Mouse (Mus musculus) midbrain, embryonic 10.5 days (tissue): ENCODE results near the gene Rcn3. TPM values are rescaled to one million over a fixed set of nuclear protein-coding genes. Genes with fewer than 3 reads are reported as not detected.
"Not testable (repeated sequence)": the region's sequence is repeated elsewhere in the genome, so short reads cannot be mapped to it uniquely, and the experiment has no call there.

Experiments used
- DNase-seq: peaks from one replicate; pipeline ENCODE4 v3.0.0-alpha.2; 2017; ENCODE audit warnings: low spot score
- H3K27ac ChIP-seq: fragments of 300-500 bp; sonication (generic); replicated peaks from 2 replicates; pipeline ENCODE4 v1.5.1; 2016; ENCODE audit warnings: mild to moderate bottlenecking
- H3K27me3 ChIP-seq: fragments of 300-500 bp; sonication (generic); 2 replicates; pipeline ENCODE4 v1.6.1; 2016; ENCODE audit warnings: low read depth, mild to moderate bottlenecking; ENCODE audit not compliant: poor library complexity, severe bottlenecking
- H3K36me3 ChIP-seq: fragments of 300-500 bp; sonication (generic); 2 replicates; pipeline ENCODE4 v1.6.1; 2016; ENCODE audit warnings: mild to moderate bottlenecking, moderate library complexity
- H3K4me1 ChIP-seq: fragments of 300-500 bp; sonication (generic); 2 replicates; pipeline ENCODE4 v1.6.1; 2016
- H3K4me3 ChIP-seq: fragments of 300-500 bp; sonication (generic); 2 replicates; pipeline ENCODE4 v1.5.1; 2016; ENCODE audit warnings: mild to moderate bottlenecking, moderate library complexity
- H3K9me3 ChIP-seq: fragments of 300-500 bp; sonication (generic); replicated peaks from 2 replicates; pipeline ENCODE4 v1.6.1; 2016; ENCODE audit warnings: mild to moderate bottlenecking
- WGBS: fragments of 180-500 bp; shearing (Covaris S2); methylation state at CpG from one replicate; pipeline ENCODE4 v1.1.7; 2016; 5-methylcytosine and 5-hydroxymethylcytosine counted together
- polyA plus RNA-seq: library from polyadenylated mRNA; unstranded; fragments of >200 nt; fragmentation: Nextera tagmentation; extraction: Ambion mirVana; gene quantifications from 2 replicates; pipeline ENCODE4 v1.2.1, GENCODE M21; 2016

The Rcn3 gene
- polyA plus RNA-seq, 1 experiment from 2014 or later, result 122 TPM

DNA sequence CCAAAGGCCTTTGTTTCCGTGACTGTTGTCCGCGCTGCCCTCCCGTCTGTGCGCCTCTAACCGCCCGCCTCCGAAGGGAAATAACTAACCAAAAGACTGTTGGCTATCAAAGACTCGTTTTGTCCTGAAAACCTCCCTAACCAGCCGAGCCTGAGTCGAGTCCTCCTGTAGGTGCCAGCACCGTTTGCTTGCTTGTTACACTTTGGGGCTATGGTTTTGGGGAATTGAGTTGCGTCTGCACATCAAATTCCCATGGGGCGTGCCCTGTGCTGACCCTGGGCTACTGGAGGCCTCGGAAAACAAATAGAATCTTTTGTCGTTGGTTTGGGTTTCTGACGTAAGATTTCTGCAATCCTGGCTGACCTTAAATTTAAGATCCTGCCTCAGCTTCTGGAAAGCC is 37.3 kb upstream of the Rcn3 start:
- H3K27me3 ChIP-seq, result peaks cover under 1% of the 10 kb centered on the region; the same call in 1 of the 2 replicates
- under 1% methylated on average over 17 of the region's 17 CpGs for WGBS
- no peaks in the 10 kb centered on the region for H3K9me3 ChIP-seq
- H3K36me3 ChIP-seq, result peaks cover 35% of the 10 kb centered on the region
- peak overlapping the region; percentile 100 for H3K27ac ChIP-seq
- H3K4me3 ChIP-seq, result peak overlapping the region; percentile 95
- no peak for DNase-seq
- peaks cover 53% of the 10 kb centered on the region for H3K4me1 ChIP-seq

DNA sequence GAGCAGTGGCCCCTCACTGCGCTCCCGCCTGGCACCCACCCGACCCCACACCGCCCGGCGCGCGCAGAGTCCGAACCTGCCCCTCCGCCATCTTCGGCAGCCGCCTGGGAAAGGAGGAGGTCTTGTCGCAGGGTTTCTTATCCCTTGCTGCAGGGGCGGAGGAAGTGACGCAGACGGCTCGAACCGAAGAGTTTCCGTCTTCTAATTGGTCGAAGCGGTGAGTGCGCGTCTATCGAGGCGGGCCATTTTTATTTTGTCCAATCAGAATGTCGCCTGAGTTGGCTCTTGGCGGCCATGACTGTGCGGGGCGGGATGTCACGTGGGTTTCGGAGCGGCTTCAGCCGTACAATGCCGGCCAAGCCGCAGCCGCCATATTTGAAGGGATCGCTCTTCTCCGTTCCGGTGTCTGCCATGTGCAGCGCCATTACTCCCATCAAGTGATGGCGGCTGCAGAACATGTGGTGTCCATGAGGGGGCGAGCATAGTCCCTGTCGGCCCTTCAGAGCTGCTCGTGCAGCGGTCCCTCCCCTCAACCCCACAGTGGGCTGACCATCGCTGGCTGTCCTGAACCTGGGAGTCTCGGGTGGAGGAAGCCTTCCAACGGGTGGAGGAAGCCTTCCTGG is 36.7 kb upstream of the Rcn3 start, which contains the start of gene Rpl13a:
TSS of gene Rpl13a (minus strand) at position 138 of the 623 bp plus-strand sequence.
- under 1% methylated on average over 48 of the region's 48 CpGs for WGBS
- Histone ChIP-seq H3K27me3 (no peaks in the 10 kb centered on the region), H3K4me3 (peak within 1 kb of the TSS; percentile 95), H3K27ac (peak within 1 kb of the TSS; percentile 100), H3K9me3 (no peaks in the 10 kb centered on the region), H3K4me1 (peaks cover 49% of the 10 kb centered on the region), H3K36me3 (peaks cover 35% of the 10 kb centered on the region)
- peak; percentile 99 for DNase-seq

DNA sequence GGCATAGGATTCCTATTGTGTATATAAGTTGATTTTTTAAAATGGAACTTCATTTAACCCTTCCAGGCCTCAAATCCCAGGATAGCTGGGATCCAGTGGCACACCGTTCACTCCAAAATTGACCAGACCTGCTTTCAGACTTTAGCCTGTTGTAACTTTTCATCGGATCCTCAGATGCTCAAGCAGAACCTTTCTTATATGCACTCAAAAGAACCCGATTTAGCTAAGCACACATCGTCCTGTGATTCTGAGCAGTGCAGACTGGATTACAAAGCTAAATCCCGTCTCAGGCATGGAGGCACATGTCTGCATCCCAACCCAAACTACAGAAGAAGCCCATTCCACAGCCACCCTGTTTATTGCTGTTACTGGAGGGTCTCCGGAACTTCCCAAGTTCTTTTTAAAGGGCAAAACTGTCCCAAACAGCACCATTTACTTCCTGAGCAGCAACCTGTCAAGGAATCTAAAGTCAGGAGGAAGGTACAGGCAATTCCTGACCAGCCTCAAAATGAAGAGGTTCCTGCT is 35.7 kb upstream of the Rcn3 start:
- Histone ChIP-seq H3K36me3 (peaks cover 43% of the 10 kb centered on the region), H3K27me3 (no peaks in the 10 kb centered on the region), H3K9me3 (no peaks in the 10 kb centered on the region), H3K4me3 (peak overlapping the region; percentile 95), H3K27ac (peak overlapping the region; percentile 100), H3K4me1 (peaks cover 57% of the 10 kb centered on the region)
- no peak for DNase-seq
- WGBS, result under 1% methylated on average over 6 of the region's 6 CpGs

DNA sequence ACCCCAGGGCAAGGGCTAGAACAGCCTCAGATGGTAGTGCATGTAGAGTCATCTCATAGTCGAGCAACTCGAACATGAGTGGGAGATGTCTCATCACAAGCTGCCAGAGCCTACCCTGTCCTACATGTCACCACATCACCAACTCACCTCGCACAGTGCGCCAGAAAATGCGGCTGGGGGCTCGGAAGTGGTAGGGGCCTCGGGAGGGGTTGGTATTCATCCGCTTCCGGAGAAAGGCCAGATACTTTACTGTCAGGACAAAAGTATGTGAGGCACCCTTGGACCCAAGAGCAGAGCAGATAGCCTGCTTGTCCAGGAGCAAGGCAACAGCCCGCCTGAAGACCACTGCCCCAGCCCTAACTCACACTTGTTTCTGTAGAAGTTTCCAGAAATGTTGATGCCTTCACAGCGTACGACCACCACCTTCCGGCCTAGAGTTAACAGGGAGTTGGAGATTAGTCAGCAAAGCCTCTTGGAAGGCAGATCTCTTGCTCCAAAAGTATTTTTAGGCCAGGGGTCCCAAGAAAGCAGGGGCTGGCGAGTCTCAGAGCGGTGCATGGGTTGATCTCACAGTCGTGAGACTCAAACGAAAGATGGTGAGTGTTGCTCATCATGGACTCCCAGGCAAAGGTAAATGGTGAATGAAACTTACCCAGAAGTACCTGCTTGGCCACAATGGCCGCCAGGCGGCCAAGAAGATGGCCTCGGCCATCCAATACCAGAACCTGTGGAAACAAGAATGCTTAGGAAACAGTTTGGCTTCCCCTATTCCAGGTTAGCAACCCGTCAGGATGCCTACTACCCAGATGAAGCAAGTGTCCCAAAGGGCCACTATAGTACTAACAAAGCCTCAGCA is 35.1 kb upstream of the Rcn3 start:
- 53% methylated on average over 21 of the region's 21 CpGs for WGBS
- Histone ChIP-seq H3K36me3 (peaks cover 50% of the 10 kb centered on the region), H3K27me3 (no peaks in the 10 kb centered on the region), H3K27ac (peak overlapping the region; percentile 100), H3K4me1 (peaks cover 63% of the 10 kb centered on the region), H3K4me3 (peak overlapping the region; percentile 95), H3K9me3 (no peaks in the 10 kb centered on the region)
- DNase-seq, result no peak

DNA sequence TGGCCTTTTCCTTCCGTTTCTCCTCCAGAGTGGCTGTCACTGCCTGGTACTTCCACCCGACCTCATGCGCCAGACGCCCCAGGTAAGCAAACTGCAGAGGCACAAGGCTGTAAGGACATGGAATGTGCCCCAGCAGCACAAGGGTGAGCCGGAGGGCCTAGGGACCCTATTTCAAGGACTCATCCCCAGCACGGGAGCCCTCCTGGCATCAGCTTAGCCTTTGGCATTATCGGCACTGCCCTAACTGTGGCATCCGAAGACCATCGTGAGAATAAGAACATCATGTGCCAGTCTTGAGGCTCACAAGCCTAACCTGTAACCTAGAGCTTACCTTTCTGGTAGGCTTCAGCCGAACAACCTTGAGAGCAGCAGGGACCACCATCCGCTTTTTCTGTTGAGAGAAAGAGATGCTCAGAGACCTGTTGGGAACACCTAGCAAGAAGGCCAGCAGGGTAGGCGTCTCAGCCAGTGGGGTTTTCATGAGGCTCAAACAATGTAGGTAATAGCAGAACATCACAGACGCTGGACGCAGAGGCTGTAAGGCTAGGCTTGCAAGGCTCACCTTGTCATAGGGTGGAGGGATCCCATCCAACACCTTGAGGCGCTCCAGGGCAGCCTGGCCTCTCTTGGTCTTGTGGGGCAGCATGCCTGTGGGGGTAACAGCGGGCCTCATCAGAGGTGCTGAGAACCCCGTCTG is 34.3 kb upstream of the Rcn3 start:
- Histone ChIP-seq H3K4me1 (peaks cover 67% of the 10 kb centered on the region), H3K27me3 (no peaks in the 10 kb centered on the region), H3K36me3 (peaks cover 57% of the 10 kb centered on the region), H3K4me3 (peak overlapping the region; percentile 95), H3K27ac (peak overlapping the region; percentile 100), H3K9me3 (no peaks in the 10 kb centered on the region)
- no peak for DNase-seq
- 82% methylated on average over 17 of the region's 17 CpGs for WGBS

DNA sequence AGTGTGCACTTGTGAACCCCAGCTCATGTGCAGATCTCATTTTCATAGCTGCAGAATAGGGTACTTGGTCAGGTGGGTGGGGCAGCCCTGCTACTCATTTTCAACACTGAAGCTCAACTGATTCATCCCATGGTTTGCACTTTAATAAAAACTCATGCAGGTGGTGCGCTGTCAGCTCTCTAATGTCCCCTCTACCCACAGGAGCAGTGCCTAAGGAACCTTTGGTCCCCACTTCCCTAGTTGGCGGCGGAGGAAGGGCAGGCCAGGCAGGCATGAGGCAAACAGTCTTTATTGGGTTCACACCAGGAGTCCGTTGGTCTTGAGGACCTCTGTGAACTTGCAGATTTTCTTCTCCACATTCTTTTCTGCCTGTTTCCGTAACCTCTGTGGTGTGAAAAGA is 33.6 kb upstream of the Rcn3 start:
- not testable (repeated sequence) for DNase-seq, H3K9me3 ChIP-seq, H3K27me3 ChIP-seq
- H3K27ac ChIP-seq, result 0 out of 2 replicates have a peak overlapping the region, but pooled peaks have one; percentile 95
- peaks cover 64% of the 10 kb centered on the region for H3K36me3 ChIP-seq
- H3K4me1 ChIP-seq, result peaks cover 68% of the 10 kb centered on the region
- 55% methylated on average over 5 of the region's 5 CpGs for WGBS
- H3K4me3 ChIP-seq, result peak overlapping the region; percentile 95

DNA sequence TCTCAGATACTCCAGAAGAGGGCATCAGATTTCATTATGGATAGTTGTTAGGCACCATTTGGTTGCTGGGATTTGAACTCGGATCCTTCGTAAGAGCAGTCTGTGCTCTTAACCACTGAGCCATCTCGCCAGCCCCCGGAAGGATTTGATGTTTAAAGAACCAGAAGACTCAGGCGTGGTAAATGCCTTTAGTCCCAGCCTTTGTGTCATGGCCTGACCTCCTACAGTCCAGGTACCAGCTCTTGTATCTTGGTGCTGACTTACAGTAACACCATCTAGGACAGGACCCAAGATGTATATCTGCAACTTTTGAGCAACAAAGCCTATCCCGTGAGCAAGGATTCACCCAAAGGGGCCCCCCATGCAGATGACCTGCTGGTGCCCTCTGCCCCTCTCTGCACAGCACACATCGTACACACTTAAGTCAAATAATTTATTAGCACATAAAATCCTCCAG is 33.2 kb upstream of the Rcn3 start:
- Histone ChIP-seq H3K27me3 (no peaks in the 10 kb centered on the region), H3K36me3 (peaks cover 69% of the 10 kb centered on the region), H3K9me3 (no peaks in the 10 kb centered on the region), H3K4me3 (peak overlapping the region; percentile 95), H3K27ac (peak overlapping the region; percentile 95), H3K4me1 (peaks cover 68% of the 10 kb centered on the region)
- WGBS, result 24% methylated on average over 7 of the region's 7 CpGs
- peak; percentile 54 for DNase-seq

DNA sequence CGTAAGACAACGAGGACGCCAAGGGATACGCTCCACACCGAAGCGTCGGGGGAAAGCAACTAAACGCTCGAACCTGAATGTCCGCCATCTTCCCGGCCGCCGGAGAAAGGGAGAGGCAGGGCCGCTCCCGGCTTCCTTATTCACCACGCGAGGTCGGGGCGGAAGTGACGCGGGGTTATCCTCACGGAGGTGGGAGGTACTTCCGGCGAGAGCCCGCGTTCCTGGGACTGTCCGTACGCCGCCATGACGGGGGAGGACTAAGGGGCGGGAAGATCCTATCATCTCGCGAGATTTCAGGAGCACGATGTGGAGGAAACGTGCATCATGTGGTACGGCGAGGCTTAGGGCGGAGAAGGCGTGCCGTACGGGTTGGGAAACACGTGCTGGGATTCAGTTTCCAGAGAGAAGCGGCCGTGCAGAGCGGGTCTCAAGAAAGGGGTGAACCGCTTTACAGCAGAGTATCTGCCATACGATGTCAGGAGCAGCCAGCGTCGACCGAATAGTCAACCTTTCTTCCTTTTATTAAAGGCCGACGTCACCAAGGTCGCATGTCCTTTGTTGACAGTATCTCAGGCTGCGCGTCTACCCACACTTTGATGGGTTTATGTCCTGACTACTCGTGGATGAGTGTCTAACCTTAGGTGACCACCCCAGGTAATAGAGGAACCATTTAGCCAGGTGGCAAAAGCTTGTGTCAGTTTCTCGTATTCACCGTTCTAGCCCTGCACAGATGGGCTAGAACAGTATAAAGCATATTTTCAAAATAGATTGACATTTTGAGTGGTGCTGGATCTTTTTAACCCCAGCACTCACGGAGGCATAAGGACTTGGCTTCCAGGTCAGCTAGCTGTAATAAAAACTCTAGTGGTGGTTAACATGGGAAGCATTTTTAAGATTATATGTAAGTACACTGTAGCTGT is 32.5 kb upstream of the Rcn3 start, which contains the start of gene Rps11:
TSS of gene Rps11 (minus strand) at position 216 of the 920 bp plus-strand sequence.
- peaks cover 75% of the 10 kb centered on the region for H3K36me3 ChIP-seq
- H3K4me1 ChIP-seq, result peaks cover 61% of the 10 kb centered on the region
- H3K4me3 ChIP-seq, result peak within 1 kb of the TSS; percentile 95
- DNase-seq, result peak; percentile 100
- WGBS, result 1% methylated on average over 59 of the region's 59 CpGs
- no peaks in the 10 kb centered on the region for H3K27me3 ChIP-seq
- H3K9me3 ChIP-seq, result no peaks in the 10 kb centered on the region
- H3K27ac ChIP-seq, result peak within 1 kb of the TSS; percentile 95

DNA sequence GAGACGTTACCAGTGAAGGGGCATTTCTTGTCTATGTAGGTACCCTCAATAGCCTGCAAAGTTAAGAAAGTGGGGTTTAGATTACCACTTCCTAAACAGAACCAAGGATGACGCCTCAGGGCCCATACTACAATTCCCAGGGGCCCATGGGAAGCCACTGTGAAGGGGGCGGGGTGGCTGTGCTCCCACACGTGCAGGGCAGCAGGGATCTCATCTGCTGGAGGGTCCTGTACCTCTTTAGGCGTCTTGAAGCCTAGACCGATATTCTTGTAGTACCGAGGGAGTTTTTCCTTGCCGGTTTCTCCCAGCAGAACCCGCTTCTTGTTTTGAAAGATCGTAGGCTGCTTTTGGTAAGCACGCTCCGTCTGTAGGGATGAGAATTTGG is 31.2 kb upstream of the Rcn3 start:
- no peak for DNase-seq

DNA sequence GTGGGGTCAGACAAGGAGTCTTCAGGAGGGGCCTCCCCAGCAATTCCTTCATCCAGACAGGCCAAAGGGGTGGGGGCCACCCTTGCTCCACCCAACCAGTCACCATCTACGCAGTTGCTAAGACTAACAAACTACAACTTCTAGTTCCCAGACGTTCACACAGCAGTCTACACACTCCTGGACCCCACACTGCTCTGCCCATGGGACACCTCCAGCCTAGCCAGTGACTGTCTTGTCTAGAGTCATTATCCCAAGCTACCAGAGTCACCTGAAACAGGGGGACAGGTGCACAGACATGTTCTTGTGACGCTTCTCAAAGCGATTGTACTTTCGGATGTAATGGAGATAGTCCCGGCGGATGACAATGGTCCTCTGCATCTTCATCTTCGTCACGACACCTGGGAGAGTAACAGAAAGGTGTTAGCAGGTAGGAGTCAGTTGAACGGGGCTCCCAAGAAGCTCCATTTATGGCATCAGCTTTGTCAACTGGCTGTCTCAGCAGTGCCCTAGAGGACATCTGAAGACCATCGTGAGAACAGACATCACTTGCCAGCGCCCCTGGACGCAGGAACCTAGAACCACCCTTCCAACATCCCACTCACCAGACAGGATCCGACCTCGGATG is 30.7 kb upstream of the Rcn3 start:
- H3K36me3 ChIP-seq, result peaks cover 91% of the 10 kb centered on the region
- 86% methylated on average over 15 of the region's 15 CpGs for WGBS
- H3K4me1 ChIP-seq, result peaks cover 62% of the 10 kb centered on the region
- no peaks in the 10 kb centered on the region for H3K9me3 ChIP-seq
- H3K27me3 ChIP-seq, result no peaks in the 10 kb centered on the region
- H3K4me3 ChIP-seq, result peak overlapping the region; percentile 95
- no peak for DNase-seq
- H3K27ac ChIP-seq, result peak overlapping the region; percentile 95

More for the DNA sequence above, 31.2 kb upstream of the Rcn3 start:
- Histone ChIP-seq H3K27ac (peak overlapping the region; percentile 95), H3K9me3 (no peaks in the 10 kb centered on the region), H3K36me3 (peaks cover 89% of the 10 kb centered on the region), H3K4me3 (peak overlapping the region; percentile 95), H3K27me3 (no peaks in the 10 kb centered on the region), H3K4me1 (peaks cover 58% of the 10 kb centered on the region)
- WGBS, result 30% methylated on average over 12 of the region's 12 CpGs

DNA sequence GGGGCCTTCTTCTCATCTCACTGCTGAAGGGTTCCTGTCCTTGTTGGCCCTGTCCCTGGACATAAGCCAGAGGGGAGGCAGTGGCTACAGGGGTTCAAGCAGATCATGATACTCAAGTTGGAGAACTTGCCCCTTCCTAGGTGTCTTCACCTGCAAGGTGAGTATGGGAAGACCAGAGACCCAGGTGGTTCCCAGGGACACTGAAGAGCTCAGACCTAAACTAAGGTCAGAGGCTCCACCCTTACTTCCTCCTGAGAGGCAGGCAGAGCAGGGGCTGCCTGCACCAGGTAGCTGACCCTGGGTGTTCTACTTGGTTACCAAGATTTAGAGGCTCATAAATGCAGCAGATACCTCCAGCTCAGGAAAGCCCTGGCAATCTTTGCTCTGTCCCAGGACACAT is 29.9 kb upstream of the Rcn3 start:
- H3K4me3 ChIP-seq, result peak overlapping the region; percentile 95; the same call in 1 of the 2 replicates
- H3K4me1 ChIP-seq, result peaks cover 57% of the 10 kb centered on the region
- H3K9me3 ChIP-seq, result no peaks in the 10 kb centered on the region
- H3K27me3 ChIP-seq, result no peaks in the 10 kb centered on the region
- DNase-seq, result no peak
- H3K27ac ChIP-seq, result 0 out of 2 replicates have a peak overlapping the region, but pooled peaks have one; percentile 19
- peaks cover 87% of the 10 kb centered on the region for H3K36me3 ChIP-seq
